Mouse (Mus musculus) lung, postnatal 25 days (tissue): ENCODE measurements around the gene D930020B18Rik.
A peak's percentile ranks its signal among the peaks of the same experiment; 100 is the strongest.

Experiments
- DNase-seq: peaks from one replicate; pipeline ENCODE4 v3.0.0; 2022; ENCODE audit warnings: low spot score

D930020B18Rik gene

DNA sequence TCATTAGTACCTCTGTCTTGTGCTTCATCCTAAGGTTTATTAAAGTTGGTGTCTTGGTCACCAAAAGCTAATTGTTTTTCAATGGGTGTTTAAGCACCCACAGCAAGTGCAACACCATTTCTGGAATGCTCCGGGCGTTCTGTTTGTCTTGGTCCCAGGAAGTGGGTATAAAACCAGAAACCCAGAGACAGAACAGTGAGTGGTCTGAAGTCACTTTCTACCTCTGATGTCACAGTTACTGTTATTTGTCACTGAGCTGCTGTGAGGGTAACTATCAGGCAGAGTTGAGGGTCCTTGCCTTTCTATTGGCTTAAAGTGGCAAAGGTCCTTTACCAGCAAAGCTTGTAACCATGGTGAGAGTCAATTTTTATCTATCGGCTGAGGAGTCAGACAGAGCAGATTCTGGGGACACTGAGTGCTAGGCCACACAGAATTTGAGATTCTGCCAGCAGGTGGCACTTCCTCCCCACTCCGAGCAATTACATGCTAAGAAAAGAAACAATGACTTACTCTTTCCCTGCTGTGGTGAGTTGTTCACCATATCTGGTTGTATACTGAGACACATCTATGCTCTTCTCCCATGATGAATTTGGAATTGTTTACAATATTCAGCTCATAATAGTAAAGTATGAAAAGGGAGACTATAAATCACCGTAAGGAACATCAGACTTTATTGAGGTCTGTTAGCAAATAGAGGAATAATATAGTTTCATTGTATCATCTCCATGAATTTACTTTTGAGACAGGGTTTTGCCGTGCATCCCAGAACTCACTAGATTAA lies 1.0 kb upstream of the D930020B18Rik start:
- peak; percentile 24 for DNase-seq

DNA sequence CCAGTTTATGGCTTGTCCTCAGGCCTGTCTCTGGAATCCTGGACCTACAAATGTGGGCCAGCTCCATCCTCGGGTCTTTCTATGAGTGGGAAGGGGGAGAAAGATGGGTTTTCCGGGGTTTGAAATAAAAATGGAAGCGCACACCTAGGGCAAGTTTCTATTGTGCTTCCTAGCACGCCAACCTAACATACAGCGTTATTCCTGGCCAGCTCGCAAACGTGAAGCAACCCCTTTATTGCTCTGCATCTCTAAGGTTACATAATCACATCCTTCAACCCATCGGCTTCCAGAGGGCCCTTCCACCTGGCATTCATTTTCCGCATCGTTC lies 480 bp upstream of the D930020B18Rik start:
- DNase-seq: no peak

DNA sequence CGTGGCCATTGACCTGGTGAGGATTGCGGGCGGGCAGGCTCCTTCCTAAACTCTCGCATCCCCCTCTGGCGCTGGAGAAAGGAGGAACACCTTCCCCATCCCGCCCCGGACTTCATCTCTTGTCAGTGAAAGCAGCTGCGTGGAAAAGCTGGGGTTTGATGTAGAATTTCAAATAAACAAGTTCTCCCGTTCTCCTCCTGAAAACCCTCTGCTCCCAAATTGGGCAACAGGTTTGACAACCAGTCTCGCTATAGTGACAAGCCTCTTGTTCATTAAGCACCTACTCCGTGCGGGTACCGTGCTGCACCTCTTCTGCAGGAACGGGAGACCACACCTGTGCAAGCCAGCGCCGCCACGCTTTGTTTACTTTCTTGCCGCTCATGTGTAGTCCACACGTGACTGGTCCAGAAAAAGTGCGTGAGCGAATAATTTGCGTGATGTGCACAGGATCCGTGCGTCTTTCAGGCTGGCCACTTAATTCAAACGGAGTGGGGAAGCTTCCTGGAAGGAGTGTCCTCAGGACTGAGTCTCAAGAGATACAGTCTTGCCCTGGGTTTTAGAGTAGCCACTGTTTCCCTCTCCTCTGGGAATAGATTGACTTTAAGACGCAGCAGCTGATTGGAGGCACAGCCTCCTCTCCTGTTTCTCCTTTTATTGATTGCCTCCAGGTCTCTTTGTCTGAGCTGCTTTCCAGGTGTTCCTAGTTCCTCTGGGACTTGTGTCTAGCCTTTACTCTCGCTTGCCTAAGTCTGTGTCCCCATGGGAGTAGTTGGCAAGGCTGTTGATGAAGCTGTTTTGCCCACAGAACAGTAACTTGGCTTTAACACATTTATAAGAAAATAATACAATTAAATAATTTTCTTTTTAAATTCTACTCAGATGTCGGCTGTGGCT lies 913 bp downstream of the D930020B18Rik start:
- DNase-seq: no peak

DNA sequence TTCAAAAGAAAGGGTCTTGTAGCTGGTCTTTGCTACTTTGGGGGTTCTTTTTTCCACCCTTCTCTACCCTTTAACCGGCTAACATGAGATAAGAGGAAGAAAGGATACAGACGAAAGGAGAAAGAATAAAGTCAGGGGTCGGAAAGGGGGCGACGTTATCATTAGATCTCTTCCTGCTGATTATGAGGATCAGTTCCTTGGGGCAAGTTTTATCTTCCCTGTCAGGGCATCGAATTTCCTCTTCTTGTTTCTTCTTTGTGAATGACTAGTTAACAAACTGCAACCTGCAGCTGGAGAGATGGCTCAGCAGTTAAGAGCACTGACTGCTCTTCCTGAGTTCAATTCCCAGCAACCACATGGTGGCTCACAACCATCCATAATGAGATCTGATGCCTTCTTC lies 4.9 kb downstream of the D930020B18Rik start:
- DNase-seq: no peak

DNA sequence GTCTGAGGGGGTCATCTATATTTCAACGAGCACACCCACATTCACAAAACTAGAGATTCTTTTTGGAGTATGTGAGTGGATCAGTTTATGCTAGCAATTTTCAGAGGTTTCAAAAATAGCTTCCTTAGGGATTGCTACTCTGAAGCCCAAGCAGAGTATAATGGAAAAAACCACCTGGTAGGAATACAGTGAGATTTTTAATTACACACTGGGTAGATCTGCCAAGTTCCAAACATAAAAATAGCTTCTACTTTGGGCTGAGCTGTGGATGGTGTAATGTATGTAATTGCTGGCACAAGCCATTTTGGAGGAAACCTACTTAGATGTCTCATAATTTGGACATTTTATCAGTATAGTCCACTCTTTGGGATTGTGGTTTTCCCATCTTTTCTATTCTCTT lies 11.7 kb downstream of the D930020B18Rik start:
- no peak for DNase-seq

DNA sequence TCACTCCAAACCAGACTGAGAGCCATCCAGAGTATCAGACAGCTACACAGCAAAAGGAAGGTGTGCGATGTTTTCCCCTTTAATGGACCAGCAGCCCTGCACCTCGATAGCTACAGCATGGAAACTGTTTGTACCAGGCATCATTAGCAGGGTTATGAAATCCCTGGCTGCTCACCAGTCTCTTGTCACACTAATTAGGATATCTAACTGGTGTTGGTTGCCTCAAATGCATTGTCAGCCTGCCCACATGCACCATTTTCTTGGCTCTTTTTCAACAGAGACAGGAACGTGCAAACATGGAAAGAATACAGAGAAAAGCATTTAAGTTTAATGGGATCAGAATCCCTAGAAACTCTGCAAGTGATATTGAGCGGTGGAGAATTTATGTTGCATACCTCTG lies 14.5 kb downstream of the D930020B18Rik start:
- DNase-seq: no peak

DNA sequence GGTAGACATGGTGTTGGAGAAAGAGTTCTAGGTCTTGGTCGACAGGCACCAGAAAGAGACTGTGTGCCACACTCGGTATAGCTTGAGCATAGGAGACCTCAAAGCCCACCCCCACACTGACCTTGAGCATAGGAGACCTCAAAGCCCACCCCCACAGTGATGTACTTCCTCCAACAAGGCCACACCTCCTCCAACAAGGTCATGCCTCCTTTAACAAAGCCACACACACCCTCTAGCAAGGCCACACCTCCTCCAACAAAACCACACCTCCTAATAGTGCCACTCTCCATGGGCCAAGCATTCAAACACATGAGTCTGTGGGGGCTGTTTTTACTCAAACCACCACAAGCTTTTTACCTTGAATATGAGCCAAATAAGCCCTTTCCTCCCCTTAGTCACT lies 21.3 kb downstream of the D930020B18Rik start:
- DNase-seq: no peak

DNA sequence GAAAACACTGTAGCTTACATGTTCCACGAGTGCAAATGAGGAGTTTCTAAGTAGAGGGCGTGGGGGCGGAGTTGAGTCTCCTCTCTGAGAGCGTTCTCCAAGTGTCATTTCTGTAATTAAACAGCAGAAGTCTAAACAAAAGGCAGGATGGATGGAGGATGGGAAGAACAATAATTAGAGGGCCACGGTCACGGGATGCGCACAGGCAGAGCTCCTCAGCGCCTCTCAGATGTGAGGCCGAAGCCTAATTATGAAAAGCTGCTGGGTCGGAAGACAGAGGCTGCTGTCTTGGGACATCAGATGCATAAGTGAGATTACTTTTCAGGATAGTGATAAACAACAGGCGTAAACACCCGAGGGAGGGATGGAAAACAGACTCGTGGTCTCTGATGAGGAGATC lies 22.2 kb downstream of the D930020B18Rik start:
- DNase-seq: no peak

DNA sequence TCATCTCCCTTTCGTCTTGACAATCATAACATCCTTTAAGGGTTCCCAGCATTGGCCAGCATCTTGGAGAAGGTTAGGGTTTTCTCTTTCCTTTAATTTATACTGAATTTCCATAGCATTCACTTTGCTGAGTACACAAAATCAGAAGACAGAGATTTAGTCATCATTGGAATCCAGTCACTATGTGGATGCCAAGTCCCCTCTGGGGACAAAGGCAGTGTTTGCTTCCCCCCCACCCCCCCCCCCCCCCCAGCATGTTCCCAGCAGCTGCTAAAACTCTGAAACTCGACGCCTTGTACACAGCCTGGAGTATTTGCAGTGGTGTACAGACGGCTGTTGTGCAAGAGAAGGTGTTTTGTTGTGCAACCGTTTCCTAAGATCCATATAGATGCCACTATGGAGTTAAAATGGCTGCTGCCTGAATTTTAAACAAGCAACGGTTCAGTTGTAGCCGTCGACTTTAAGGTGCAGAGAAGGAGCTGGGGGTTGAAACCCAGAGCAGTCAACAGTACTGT lies 24.3 kb downstream of the D930020B18Rik start:
- no peak for DNase-seq

DNA sequence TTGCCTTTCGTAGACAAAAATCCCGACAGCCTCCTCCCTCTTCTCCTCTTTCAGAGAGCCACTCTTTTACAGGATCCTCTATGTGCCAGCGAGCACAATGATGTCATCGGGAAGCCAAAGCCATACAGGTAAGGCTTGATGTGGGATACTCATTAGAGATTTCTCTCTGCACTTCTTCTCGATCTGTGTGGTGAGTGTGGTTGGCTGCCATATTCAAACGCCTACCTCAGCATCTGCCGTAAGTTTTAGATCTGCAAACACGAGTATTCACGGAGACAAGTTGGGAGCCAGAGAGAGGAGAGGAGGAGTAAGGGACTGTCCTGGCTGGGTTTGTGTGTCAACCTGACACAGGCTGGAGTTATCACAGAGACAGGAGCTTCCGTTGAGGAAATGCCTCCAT lies 27.7 kb downstream of the D930020B18Rik start:
- DNase-seq: no peak

DNA sequence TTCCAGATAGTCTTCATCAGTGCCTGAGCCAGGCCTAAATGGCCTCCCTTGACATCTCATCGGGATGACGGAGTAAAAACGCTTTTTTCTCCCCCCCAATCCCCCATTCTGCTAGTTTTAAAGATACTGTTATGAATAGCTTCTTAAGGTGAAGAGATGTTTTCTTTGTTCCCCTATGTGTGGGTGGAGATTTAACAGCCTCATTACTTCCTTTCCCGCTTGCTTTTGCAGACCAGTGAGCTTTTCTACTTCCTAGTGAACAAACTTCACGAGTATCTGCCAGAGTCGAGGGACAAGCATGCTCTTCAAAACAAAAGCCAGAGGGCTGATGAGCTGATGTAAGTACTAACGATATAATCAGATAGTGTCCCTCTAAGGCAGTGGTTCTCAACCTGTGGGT lies 35.6 kb downstream of the D930020B18Rik start:
- DNase-seq: no peak

DNA sequence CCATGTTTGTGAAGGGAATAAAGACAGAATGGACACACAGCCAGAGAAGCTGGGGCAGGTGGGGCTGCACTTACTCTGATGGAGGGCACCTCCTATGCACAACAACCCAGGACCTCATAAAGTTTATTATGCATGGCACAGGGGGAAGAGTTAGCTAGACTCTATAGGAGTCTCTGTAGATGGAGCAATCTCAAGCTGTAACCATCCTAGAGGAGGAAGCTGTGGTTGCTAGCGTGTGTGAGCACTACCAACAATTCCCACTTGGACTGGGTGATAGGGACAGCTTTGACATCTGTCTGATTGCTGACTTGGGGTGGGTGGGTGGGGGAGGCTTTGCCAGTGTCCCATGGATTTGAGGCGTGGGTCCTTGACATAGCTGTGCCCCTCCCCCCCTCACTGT lies 39.5 kb downstream of the D930020B18Rik start:
- no peak for DNase-seq

DNA sequence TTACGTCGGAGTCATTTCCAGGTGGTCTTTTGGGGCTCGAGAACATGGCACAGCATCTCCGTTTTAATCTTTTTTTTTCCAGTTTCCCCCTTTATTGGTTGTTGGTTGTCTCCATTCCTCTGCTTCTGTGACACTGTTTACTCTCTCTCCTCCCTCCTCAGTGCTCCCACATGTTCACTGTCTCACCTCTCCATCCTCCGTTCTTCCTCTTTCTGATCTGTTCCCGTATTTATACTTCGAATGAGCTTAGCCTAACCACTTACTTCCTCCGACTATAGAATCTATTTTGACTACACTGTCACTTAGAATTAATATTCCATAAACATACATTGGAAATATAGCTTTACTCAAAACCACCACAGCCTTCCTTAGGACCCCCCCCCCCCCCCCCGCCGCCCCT lies 41.2 kb downstream of the D930020B18Rik start:
- DNase-seq: no peak

DNA sequence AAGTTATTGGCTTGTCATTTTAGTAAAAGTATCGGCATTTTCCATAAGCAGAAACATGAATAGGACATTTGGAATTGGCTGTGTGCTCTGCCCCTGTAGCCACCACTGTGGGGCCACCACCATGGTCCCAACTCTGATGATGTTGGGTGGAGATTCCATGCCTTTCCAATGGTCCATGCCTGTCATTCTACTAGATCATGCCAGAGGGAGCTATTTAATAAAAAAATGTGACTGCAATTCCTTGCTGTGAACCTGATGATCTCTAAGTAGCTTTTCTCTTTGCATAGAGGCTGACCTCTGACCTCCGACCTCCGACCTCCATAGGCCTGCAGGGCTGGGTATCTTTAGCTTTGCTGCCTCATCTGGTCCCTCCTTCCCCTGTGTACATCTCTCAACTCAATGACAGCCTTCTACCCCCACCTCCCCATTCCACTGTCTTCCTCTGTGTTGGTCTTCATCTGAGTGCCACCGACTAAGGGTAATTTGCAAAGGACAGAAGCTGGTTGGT lies 44.8 kb downstream of the D930020B18Rik start:
- no peak for DNase-seq

DNA sequence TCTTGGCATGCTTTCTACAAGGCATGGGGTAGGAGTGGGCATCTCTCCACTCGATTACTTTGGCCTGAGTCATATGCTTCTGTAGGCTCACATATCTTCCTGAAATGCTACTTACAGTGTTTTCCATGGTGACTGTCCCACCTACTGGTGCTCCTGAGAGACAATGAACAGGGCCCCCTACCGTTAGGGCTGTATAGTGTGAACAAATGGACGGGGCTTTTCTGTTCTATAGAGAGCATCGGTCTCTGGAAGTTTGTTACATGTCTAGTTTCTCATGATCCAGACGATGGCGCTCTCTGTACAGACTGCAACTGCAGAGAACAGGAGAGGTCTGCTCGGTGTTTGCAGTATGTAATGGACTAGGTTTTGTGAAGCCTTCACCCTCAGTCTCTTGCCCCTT lies 46.1 kb downstream of the D930020B18Rik start:
- no peak for DNase-seq

DNA sequence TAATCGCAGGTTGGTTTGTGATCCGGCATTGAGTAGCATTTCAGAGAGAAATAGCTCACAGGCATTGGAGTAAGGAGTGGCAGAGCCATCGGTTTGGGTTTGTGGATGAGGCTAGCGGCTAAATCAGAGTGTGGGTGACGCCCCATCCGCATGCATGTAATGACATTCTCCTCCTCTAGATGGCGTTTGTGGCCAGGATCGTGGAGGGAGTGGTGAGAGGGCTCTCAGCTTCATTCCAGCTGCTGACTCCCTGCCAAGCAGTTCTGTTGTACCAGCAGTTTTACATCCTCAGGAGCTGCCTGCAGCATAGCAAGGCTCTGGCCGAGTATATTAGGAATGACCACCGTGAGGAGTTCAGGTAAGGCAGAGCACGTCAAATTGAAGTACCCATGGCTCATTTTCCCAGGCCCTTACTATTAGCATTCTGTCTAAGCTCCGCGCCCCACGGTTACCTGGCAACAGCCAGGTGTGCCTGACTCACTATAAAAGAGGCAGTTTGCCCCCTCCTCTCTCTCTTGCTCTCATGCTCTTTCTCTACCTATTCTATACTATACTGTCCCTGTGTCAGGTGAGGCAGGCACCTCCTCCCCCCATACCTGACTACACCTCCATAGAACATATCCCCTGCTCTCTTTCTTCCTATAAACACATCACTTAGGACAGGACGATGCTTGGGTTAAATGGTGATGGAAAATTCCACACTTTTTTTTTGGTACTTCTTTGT lies 48.4 kb downstream of the D930020B18Rik start:
- DNase-seq: peak; percentile 81

DNA sequence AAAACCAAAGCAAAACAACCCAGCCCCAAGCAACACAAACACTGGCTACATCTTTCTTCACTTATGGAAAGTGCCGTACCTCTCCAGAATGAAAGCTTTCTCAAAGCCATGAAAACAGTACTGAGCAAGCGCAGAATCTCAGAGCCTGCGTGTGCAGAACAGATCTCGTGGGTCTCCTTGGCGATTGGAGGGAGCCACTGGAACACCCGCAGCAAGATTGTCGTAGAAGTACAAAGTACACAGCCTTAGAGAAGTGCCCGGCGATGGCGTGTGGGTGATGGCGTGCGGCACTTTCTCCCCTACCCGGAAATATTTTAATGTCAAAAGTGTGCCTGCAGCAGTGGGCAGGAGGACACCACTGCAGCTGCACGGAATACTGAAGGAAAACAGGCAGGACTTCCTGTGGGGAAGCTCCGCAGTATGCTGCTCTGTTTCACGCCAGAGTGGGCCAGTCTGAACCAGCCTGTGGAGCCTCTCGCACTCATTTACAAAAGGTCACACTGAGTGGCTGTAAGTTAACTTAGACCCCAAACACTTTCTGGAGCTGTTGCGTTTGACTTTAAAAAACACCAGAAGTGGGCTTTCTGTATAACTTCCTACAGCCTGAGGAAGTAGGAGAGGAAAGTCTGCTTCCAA lies 51.7 kb downstream of the D930020B18Rik start:
- DNase-seq: no peak

DNA sequence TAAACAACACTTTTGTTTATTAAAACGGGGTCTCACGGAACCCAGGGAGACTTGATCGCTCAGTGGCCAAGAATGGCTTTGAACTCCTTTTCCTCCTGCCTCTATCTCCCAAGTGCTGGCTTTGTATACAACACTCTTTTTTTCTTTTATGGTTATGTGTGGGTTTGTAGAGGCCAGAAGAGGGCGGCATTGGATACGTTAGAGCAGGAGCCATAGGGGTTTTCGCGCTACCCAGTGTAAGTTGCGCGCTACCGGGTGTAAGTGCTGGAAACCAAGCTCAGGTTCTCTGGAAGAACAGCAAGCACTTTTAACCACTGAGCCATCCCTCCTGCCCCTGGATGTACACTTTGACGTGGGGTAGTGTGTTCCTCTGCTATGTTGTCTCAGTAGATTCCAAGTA lies 53.2 kb downstream of the D930020B18Rik start:
- no peak for DNase-seq

DNA sequence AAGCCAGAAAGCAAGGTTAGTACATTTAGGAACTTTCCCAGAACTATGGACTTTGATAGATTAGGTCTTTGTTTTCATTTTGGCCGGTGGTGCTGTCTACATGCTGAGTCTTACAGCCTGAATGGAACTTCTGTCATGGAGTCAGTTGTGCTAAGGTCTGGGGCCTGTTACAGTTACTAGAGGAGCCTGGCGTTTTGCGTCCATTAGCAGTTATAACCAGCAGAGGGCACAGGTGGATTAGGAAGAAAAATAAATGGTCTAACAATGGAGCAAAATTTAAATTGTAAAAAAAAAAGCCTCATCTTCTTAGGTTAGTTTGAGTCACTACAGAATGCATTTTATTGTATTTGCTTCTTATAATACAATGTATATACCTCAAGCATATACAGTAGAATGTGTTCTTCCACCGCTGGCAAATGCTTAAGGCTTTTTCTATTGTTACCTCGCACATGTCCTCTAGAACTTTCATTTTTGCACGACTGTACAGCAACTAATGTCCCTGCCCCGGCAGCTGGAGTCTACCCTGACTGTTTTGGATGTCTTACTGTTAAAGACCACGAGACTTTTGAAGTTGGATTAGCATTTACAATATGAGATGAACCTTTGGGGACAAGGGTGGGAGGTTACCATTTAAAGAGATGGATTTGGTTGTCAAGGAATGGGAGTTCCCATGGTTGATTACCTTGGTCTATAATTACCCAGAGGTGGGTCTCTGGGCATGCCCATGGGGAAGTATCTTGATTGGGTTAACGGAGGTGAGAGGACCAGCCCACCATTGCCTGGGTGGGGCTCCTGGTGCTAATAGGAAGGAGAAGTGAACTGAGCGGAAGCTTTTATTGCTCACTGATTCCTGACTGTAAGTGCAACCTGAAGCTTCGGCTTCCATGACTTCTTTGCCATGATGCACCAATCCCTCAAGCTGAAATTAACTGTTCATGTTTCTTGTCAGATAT lies 60.2 kb downstream of the D930020B18Rik start:
- peak; percentile 61 for DNase-seq

DNA sequence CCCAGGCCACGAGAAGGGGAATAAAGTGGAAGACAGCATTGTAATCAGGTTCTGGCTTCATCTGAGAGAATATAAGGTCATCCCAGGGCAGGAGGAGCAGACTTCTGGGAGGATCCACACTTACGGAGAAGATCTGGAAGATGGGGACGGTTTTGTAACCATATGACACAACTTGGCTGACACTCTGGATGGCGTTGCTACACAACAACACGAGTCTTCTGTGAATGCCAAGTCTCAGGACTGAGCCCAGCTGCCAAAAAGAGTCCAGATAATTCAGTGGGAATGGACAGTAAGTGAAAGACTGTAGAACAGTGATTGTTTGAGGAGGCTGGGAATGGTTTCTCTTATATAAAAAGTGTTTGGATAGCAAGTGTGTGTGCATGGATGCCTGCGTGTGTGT lies 62.2 kb downstream of the D930020B18Rik start:
- DNase-seq: peak; percentile 52

DNA sequence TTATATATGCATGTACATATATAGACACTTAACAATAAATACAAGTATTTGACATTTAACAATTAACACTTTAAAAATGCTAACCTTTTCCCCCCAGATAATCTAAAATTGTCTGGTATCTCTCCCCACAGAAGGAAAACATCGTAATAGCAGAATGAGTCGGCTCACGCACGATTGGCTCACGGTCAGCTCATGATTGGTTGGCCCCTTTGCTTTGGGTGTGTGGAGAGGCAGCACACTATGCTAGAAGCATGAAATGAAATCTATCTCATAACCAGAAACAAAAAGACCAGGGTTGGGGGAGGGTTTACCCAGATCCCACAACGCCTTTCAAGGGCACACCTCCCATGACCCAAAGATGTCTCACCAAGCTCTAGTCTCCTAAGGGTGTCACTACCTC lies 63.5 kb downstream of the D930020B18Rik start:
- DNase-seq: no peak
